Mouse (Mus musculus) splenic B cell, adult 2 months (primary cell): ENCODE data around the gene Tnfrsf23.
A peak's percentile ranks its signal among the peaks of the same experiment; 100 is the strongest.
"Not testable (repeated sequence)": the region's sequence is repeated elsewhere in the genome, so short reads cannot be mapped to it uniquely, and the experiment has no call there.

Source experiments
- DNase-seq: peaks from one replicate; pipeline ENCODE4 v3.0.0-alpha.2; 2011; ENCODE audit warnings: low read depth, low spot score
- H3K27me3 ChIP-seq: 2 replicates; pipeline ENCODE4 v1.6.1; 2012; ENCODE audit warnings: mild to moderate bottlenecking, low read length, moderate library complexity, mixed read lengths; ENCODE audit not compliant: control insufficient read depth, poor library complexity, insufficient read depth, severe bottlenecking
- H3K36me3 ChIP-seq: 2 replicates; pipeline ENCODE4 v1.6.1; 2012; ENCODE audit warnings: mild to moderate bottlenecking, low read length, moderate library complexity, mixed read lengths; ENCODE audit not compliant: control insufficient read depth, poor library complexity, insufficient read depth, severe bottlenecking

The Tnfrsf23 gene

GRCm38 (mm10) chr7:143692746-143693510 lies 7.3 kb upstream of the Tnfrsf23 start:
- DNase-seq: no peak
- Histone ChIP-seq H3K36me3 (peaks cover 9% of the 10 kb centered on the region), H3K27me3 (no peaks in the 10 kb centered on the region)

GRCm38 (mm10) chr7:143691909-143692308 lies 6.2 kb upstream of the Tnfrsf23 start:
- no peak for DNase-seq
- Histone ChIP-seq H3K36me3 (peaks cover 9% of the 10 kb centered on the region), H3K27me3 (no peaks in the 10 kb centered on the region)

GRCm38 (mm10) chr7:143691181-143691580 lies 5.5 kb upstream of the Tnfrsf23 start:
- no peak for DNase-seq
- H3K36me3 ChIP-seq: peaks cover 7% of the 10 kb centered on the region
- no peaks in the 10 kb centered on the region for H3K27me3 ChIP-seq

GRCm38 (mm10) chr7:143689946-143690345 lies 4.3 kb upstream of the Tnfrsf23 start:
- DNase-seq: no peak
- H3K27me3 ChIP-seq: no peaks in the 10 kb centered on the region
- H3K36me3 ChIP-seq: peaks cover 7% of the 10 kb centered on the region

GRCm38 (mm10) chr7:143689481-143689880 lies 3.8 kb upstream of the Tnfrsf23 start:
- Histone ChIP-seq H3K27me3 (no peaks in the 10 kb centered on the region), H3K36me3 (peaks cover 7% of the 10 kb centered on the region)
- no peak for DNase-seq

- DNase-seq, H3K27me3 ChIP-seq, H3K36me3 ChIP-seq: not testable (repeated sequence)
Observed at GRCm38 (mm10) chr7:143686676-143687075, 1.0 kb upstream of the Tnfrsf23 start.

GRCm38 (mm10) chr7:143686191-143686590 lies 519 bp upstream of the Tnfrsf23 start:
- peak; percentile 24 for DNase-seq
- H3K36me3 ChIP-seq, H3K27me3 ChIP-seq: not testable (repeated sequence)

- not testable (repeated sequence) for H3K27me3 ChIP-seq, H3K36me3 ChIP-seq, DNase-seq
Observed at GRCm38 (mm10) chr7:143684569-143684968, 1.1 kb downstream of the Tnfrsf23 start.

GRCm38 (mm10) chr7:143681566-143681965 lies 4.1 kb downstream of the Tnfrsf23 start:
- DNase-seq: no peak
- no peaks in the 10 kb centered on the region for H3K27me3 ChIP-seq
- no peaks in the 10 kb centered on the region for H3K36me3 ChIP-seq

GRCm38 (mm10) chr7:143680836-143681235 lies 4.8 kb downstream of the Tnfrsf23 start:
- not testable (repeated sequence) for H3K36me3 ChIP-seq, DNase-seq, H3K27me3 ChIP-seq

- not testable (repeated sequence) for DNase-seq, H3K27me3 ChIP-seq, H3K36me3 ChIP-seq
Observed at GRCm38 (mm10) chr7:143679650-143680049, 6.0 kb downstream of the Tnfrsf23 start.

- peak; percentile 73 for DNase-seq
- no peaks in the 10 kb centered on the region for H3K27me3 ChIP-seq
Observed at GRCm38 (mm10) chr7:143666427-143667311, 19.0 kb downstream of the Tnfrsf23 start.

GRCm38 (mm10) chr7:143663470-143663869 lies 22.2 kb downstream of the Tnfrsf23 start:
- Histone ChIP-seq H3K27me3 (no peaks in the 10 kb centered on the region; the same call in 1 of the 2 replicates), H3K36me3 (no peaks in the 10 kb centered on the region)
- DNase-seq: no peak

More at GRCm38 (mm10) chr7:143666427-143667311, 19.0 kb downstream of the Tnfrsf23 start:
- no peaks in the 10 kb centered on the region for H3K36me3 ChIP-seq

- Histone ChIP-seq H3K27me3 (no peaks in the 10 kb centered on the region; the same call in 1 of the 2 replicates), H3K36me3 (no peaks in the 10 kb centered on the region)
- DNase-seq: no peak
Observed at GRCm38 (mm10) chr7:143660797-143661196, 24.9 kb downstream of the Tnfrsf23 start.

GRCm38 (mm10) chr7:143649769-143650346 lies 35.8 kb downstream of the Tnfrsf23 start:
- H3K27me3 ChIP-seq, H3K36me3 ChIP-seq, DNase-seq: not testable (repeated sequence)
